Mouse (Mus musculus) NIH3T3 (cell line): ENCODE data around the gene St6galnac5.
A peak's percentile ranks its signal among the peaks of the same experiment; 100 is the strongest.

Experiments used
- DNase-seq: peaks from one replicate; pipeline ENCODE4 v3.0.0-alpha.2; 2012; ENCODE audit warnings: low read depth

St6galnac5 gene

DNA sequence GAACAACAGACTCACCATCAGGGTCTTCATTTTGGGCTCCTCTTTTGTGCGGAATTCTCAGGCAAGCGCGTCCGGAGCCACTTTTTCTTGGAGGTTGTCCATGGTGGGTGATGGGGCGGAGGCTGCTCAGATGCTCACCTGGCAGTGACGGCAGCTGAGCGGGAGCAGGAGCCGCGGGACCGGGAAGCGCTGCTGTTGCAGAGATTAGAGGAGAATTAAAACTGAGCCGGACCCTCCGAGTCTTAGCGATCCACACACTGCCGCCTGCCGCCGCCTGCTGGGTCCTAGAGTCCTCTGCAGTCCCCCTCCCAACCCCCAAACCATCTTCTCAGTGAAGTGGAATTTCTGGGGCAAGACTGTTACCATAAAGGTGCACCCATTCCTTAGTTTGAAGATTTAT is at the start of gene St6galnac5:
Gene St6galnac5, minus strand, starts transcription at position 259 of the 400 bp plus-strand sequence.
- no peak for DNase-seq

DNA sequence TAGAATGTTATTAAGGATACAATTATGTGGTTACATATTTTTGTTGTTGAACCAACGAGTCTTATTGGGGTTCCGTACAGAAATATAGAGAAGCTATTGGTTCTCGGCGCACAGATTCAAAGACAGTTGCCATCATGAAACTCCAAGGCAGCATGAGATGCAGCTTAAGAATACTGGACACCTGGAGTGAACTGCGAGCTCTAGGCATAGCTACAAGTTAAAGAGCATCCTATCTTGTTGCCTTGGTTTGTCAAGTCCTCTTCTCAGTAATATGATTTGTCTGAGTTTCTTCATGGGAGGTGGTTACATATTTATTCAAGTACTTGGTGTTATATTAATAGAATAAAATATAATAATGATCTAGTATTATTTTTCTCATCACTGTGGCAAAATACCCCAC is 48.7 kb upstream of the St6galnac5 start:
- DNase-seq: no peak

DNA sequence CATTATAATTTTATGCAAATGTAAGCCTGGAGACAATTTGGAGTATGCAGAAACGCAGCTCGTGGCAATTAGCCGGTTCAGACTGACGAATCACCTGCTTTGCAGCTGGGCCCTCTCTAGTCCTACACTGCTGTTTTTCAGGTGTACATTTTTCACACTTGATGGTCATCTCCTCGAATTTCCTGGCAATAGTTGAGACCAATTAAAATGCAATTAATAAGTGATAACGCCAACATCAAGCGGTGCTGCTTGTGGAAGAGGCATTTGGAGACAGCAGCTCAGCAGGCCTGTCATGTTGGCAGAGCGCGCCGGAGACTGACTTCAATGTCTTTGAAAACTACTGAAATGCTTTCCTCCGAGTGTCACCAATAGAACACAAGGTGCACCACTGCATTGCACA is 42.0 kb upstream of the St6galnac5 start:
- DNase-seq: no peak

DNA sequence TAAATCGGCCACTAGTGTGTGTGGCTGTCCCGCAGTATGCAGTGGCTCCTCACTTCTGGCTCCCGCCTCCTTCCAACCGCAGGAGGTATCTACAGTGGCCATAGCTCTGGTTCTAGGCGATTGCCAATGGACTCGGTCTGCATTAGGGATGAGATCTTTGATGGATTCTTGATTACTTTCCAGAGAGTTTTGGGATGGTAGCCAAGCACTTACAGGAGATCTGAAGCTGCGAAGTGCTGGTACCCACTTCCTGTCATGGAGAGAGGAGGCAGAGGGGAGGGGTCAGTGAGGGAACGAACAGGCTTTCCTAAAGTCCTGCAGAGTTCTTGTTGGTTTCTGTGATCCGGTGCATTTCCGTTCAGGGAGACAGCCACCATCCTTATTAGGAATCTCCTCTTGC is 36.0 kb upstream of the St6galnac5 start:
- no peak for DNase-seq

DNA sequence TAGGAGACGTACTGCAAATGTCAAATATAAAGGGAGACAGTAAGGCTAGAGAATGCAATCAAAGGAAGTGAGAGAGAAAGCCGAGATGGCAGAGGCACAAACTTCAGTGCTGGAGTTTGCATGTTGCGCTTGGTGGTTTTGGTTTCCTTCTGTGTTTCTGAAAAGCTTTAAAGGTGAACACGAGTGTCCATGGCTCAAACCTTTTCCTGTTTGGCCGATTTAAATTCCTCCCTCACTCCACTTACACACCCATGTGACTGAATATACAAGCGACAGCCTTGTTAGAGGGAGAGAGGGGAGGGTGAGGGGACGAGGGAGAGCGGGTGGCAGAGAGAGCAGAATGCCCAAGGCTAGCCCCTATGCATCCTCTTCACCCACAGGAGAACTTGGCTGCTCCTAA is 34.3 kb upstream of the St6galnac5 start:
- DNase-seq: no peak

DNA sequence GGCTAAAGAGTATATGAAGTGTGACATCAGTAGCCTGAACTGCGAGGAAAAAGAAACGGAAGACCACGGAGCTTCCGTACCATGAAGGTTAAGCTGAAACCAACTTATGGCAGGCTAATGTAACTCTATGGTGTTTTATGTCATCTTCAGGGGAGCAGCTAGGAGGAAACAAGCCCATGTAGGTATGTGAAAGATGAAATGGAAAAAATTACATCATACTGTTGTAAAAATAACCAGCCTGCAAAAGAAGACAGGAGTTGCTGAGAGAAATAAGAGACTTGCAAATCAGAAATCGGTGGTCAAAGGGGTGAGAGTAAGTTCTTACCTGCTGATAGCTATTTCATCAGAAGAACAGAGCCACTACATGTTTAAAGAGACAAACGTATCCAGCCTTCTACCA is 24.8 kb upstream of the St6galnac5 start:
- no peak for DNase-seq

DNA sequence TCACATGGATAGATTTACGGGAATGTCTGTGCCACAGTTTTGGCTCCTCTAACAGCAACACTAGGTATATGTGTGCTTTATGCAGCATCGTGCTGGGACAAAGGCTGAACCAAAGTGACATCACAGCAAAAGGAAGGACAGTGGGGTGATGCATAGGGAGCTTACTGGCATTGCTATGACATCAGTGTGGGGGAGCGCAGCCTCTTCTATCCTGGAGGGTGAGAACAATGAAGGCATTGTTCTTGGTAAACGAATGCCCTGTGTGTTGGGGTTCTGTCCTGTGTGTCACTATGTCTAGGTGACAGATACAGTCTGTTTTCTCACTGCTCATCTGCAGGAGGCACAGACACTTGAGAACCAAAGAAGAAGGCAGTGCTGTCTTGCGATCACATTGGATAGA is 16.9 kb upstream of the St6galnac5 start:
- DNase-seq: no peak

DNA sequence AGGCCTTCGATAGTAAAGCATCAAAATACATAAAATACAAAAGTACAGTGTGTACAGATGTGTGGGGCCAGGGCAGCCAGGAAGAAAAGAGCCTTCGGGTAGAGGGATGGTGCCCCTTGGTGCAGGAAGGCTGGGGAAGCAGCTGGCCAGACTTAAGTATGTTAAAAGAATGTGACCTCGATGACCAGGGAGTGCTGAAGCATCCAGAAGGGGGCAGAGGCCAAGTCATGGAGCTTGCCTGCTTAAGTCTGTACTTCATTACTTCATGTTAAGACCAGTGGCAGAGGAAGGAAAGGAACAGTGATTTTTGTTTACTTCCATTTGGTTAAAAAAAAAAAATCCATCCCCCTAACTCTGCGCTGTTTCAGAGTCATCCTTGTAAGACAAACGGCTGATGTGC is 16.1 kb upstream of the St6galnac5 start:
- DNase-seq: no peak

DNA sequence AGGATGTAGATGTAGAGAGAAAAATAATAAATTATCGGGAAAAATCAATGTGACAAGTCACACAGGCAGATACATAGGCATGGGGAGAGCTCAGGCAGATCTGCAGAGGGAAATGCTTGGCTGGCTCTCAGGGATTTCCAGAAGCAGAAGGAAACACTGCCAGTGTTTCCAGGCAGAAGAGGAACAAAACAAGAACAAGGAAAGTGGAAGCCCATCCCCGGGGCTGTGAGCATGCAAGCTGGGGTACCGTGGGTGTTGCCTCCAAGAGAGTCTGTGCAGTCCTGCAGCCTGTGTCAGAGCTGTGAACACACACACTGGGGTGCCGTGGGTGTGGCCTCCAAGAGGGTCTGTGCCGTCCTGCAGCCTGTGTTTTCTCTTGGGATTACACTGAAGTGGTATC is 11.6 kb upstream of the St6galnac5 start:
- no peak for DNase-seq

DNA sequence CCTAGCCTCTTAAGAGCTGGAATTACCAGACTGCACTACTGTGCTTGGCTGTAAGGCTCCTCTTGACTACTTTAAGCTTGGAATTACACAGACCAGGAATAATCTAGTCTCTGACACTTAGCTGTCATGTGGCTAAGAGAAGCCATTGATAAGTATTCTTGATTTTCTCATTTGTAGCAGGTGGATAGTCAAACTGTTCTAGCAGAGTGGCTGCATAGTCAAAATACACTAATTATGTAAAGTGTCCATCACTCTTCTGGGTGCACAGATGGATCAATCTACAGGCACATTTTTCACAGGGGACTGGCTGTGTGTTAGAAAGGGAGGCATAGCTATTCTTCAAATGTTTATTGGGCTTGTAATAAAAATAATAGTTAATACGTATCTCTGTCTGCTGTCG is 8.7 kb upstream of the St6galnac5 start:
- DNase-seq: no peak

DNA sequence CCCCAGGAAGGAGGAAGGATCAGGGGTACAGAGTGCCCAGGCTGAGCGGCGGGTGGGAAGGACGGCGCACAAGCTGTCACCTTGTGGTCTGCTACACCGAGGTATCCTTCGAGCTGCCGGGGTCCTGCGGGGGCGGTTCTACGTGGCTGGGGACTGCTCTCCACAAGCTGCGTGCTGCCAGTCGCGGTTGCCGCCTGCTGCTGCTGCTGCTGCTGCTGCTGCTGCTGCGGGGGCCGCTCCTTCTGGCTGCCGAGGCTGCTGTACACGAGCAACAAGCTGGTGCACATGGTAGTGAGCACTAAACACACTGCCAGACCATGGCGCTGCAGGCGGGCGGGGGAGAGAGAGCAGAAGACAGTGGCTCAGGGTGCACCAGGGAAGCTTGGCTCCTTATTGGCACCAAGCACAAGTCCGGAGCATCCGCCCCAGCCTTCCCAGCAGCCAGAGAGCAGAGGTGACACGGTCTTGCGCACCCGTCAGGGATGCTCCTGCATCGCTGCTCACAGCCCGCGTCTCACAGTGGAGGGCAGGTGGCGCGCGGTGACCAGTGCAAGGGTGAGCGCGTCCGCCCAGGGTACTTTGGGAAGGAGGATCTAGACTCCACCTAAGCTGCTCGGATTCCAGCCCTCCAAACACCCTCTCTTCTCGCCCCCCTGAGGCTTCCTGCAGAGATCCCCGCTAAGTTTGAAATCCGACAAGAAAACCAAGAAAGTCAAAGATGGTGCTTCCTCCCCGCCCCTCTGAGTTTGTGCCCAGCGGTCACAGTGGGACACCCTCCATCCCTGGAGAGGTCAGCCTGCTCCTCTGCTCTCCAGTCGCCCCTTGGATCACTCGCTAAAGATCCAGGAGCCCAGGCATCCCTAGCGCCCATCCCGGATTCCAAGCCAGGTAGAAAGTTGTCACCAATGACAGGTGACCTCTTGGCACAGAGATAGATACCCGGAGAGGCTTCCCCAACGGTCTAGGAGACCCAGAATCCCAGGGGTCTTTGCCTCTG is 770 bp downstream of the St6galnac5 start:
- DNase-seq: no peak

DNA sequence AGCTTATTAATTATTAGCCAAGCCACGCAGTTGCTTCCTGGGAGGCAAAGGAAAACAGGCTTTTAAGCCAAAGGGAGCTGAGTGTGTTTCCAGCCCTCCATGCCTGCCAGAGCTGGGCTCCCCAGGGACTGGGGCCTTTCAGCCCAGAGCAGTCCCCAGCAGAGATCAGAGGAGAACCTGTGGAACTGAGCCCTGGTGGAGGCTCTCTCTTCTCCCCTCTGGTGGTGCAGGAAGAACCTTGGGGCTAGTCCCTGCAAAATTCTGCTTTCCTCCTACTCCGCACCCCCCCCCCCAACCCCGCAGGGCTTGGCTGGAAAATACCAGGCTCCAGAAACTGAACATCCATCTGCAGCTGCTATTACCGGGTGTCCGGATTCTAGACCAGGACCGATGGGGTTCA is 1.6 kb downstream of the St6galnac5 start:
- DNase-seq: peak; percentile 6

DNA sequence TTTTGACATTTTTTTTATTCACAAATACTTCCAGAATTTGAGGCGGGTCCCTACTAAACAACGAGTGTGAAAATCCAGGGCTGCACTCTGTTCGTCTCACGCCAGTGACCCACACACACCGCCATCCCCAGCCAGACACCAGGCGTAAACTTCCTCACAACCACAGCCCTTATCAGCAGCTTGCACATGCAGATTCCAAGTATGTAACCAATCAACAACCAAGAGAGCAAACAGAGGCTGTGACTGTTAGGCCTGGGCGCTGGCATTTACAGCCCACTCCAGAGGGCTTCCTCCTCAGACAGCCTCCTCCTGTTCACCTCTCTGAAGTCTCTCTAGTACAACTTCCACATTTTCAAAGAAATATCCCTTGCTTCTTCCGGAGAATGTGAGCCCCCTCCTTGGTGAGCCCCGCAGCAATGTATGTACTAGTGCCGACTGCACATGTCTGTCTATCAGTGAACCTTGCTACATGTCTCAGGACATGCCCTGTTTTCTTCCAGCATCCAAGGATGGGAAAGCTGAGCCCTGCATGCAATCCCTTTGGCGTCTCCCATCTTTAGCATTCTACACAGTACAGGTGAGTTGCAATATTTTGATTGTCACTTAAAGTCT is 2.5 kb downstream of the St6galnac5 start:
- no peak for DNase-seq

DNA sequence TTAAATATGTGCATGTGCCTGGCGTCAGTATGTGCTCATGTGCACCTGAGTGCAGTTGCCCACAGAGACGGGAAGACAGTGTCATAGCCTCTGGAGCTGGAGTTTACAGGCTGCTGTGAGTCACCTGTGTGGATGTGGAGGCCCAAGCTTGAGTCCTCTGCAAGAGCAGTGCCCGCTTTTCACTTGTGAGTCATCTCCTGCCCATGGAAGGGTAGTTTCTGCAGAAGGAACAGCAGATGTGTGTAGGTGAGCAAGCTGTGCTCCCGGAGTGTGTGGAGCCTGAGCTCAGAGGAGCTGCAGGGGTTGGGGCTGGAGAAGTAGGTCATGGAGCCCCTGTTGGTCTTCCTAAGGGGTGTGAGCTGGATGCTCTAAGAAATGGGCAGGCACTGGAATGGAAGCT is 10.7 kb downstream of the St6galnac5 start:
- DNase-seq: no peak

DNA sequence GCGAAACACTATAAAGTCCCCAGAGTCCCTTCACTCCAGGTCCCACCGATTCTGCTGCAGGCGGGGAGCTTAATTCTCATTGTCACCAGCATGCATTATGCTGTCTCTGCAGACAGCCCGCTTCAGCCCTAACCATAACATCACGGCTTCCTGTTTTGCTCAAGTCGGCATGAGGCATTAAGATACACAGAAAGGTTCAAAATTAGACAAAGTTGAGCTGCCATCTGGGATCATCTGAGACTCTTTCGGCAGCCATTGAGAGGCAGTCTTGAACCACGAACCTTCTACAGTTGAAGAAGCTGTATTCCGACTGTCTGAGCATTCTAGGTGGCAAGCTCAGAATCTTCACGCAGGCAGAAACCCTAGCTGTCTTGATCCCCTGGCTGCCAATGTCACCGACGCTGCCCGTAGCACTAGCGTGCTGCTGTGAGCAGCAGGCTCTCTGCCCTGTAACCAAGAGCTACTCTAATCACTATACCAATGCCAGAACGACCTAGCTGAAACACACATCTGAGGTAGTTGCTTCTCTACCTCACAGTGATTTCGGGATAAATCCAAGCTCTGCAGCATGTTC is 12.2 kb downstream of the St6galnac5 start:
- no peak for DNase-seq

DNA sequence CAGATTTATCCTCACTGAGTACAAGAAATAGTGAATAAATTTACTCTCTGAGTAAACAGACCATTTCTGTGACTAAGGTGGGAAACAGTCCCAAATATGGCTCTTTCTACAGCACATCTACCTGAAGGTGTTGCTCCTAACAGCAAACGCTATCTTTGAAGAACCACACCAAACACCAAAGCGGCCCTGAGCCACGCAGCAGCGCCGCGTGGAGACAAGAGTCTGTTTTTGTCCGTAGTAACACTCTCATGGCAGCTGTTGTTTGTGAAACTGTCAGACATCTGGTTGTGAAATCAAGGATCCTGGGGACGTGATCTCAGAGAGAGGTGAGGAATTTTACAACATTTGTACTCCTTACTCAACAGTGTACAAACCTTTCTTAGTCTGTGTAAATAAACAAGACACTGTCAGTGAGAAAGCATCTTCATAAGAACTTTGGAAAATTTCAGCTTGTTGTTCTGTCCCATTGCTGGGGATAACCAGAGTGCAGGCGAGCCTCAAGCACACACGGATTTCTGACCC is 20.1 kb downstream of the St6galnac5 start:
- DNase-seq: no peak

DNA sequence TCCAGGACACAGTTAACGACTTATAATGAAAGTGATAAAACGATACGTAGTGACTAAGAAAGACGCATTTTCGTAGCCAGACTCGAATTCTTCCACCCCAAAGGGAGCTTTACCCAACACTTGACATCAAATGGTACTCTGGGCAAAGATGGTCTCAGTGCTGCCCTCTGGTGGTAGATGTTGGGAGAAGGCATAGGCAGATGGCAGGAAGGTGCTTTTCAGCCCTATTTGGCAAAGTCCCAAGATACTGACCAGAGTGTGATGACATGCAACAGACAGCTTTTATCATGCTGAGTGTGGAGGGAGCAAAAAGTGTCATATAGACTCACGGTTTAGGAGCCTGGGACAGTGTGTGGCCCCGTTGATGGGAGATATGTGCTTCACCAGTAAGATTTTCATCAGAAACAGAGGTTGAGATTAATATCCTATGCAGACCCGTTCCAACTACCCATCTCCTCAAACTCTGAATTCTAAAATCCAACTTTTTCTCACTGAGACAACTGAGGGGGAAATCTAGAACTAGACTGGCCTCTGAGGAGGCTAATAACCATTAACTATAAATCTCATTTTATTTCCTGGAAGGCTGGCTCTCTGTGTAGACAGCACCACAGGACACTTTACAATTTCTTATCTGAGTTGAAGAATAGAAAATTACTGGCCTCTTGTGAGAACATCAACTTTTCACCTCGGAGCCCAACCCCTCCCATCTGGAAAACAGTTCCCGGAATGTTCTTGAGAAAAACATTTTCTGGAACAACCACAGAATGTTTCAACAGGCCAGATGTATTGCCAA is 23.5 kb downstream of the St6galnac5 start:
- DNase-seq: peak; percentile 62

DNA sequence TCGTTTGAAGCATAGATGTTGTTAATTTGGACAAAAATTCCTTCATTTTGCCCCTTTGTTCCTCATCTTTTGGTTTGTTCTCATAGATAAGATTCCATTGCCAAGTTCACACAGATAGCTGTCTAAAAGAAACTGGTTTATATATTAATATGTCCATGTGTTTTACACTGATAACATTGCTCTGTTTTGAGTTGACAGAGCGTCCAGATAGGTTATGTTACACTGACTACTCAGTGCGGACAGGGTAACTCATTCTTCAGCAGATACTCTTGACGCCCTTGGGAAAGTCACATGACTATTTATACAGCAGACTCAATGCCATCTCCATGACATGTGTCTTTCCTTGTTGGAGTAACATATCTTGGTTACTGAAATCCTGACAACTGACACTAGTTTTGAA is 25.3 kb downstream of the St6galnac5 start:
- no peak for DNase-seq

DNA sequence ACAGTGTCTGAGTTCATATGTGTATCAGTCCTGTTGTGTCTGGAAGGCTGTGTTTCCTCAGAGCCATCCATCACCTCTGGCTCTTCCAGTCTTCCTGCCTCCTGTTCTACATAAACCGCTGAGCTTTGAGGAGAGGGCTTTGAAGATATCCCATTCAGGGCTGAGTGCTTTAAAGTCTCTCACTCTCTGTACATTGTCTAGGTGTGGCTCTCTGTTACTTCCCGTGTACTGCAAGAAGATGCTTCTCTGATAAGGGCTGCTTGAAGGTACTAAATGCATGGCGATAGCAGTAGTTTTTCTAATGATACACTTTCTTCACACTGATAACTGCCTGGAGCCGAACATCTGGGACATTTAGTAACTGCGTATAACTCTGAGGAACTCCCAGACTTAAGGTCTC is 26.0 kb downstream of the St6galnac5 start:
- DNase-seq: no peak

DNA sequence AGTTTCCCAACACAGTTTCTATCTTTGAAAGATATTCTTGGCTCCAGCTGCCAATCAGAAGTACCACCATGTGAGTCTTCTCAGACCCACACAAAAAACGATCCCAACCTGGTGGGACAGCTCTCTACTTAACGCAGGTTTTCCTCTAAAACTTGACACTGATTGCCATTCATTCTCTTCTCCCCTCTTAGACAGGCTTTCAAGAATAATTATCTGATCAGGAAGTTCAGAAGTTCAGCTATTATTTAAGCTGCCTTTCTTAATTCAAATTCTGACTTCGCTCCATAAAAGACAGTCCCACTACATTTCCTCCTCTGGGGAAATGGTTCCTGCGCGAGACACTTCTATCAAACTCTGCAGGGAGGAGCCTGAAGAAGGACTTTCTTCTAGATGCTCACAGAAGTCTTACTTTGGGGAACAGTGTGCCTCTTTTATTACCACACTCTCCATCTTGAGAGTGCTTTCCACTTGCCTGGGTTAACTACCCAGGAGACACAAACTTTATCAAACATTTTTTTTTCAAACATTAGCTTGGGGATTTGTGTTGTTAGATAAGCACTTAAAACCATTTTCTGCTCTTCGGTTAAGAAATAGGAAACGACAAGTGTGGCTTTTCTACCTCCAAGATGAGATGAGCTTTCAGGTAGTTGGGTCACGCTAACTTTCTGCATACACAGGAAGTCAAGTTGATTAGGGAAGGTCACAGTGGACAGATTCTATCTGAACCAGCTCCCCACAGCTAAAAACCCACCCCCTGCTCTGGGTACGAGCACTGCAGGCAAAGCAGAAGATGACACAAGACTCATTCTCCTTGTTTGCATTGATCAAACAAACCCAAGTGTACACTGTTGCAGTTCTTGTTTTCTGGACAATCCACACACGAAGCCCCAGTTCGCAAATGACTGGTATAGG is 30.2 kb downstream of the St6galnac5 start:
- DNase-seq: no peak

DNA sequence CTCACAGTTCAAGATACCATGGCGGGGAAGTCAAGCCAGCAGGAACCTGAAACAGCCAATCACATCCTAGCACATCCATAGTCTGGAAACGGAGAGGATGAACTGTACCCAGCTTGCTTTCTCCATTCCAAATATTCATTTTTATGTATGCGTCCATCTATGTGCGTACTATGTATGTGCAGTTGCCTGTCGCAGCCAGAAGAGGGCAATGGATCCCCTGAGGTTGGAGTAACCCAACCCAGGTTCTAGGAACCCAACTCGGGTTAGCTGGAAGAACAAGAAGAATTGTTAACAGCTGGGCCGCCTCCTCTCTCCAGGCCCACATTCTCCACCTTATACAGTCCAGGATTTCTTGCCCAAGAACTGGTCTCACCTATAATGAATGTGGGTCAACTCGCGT is 31.1 kb downstream of the St6galnac5 start:
- DNase-seq: no peak
